Mouse (Mus musculus): Measurements from ENCODE around the gene Brap.

- no peak for TF ChIP-seq CTCF (IDR thresholded peaks at IDR 0.05; ENCODE audit: low read depth, low read length)
- TF ChIP-seq POLR2A (IDR thresholded peaks at IDR 0.05; ENCODE audit: borderline replicate concordance, low read depth, low read length), result no peak
Measured at GRCm38 (mm10) chr5:121686113-121686898, 25.9 kb downstream of the Brap start.
